Mouse (Mus musculus): ENCODE data around the gene Lingo4. TPM values are rescaled to one million over a fixed set of nuclear protein-coding genes. Genes with fewer than 3 reads are reported as not detected.

Lingo4 gene
- polyA plus RNA-seq, 1 experiment from 2014 or later = 0.42 TPM

- DNase-seq (ENCODE audit: low spot score) (peak; percentile 82), ATAC-seq (peak; percentile 58)
- H3K36me3 ChIP-seq (ENCODE audit: control insufficient read depth, insufficient read depth, low read length) = no peaks in the 10 kb centered on the region
- H3K9me3 ChIP-seq (replicated peaks; ENCODE audit: control insufficient read depth, low read length) = no peaks in the 10 kb centered on the region
- peaks cover 23% of the 10 kb centered on the region for H3K4me1 ChIP-seq (ENCODE audit: control insufficient read depth, insufficient read depth, low read length)
- peak overlapping the region; percentile 38 for H3K4me2 ChIP-seq (ENCODE audit: low read length)
- H3K27ac ChIP-seq (ENCODE audit: low read depth, low read length) = peak overlapping the region; percentile 39; the same call in 1 of the 2 replicates
- H3K4me3 ChIP-seq (ENCODE audit: low read depth, low read length) = no peak overlapping the region
- 3% methylated on average over 11 of the region's 11 CpGs for WGBS
- H3K27me3 ChIP-seq (replicated peaks; ENCODE audit: control insufficient read depth, insufficient read depth, low read length) = no peaks in the 10 kb centered on the region
- H3K9ac ChIP-seq (ENCODE audit: low read length) = peak overlapping the region; percentile 29; the same call in 1 of the 2 replicates
Observed at GRCm38 (mm10) chr3:94371637-94372036, 26.7 kb upstream of the Lingo4 start.

GRCm38 (mm10) chr3:94372038-94372437, 26.3 kb upstream of the Lingo4 start:
- Histone ChIP-seq H3K27ac (ENCODE audit: low read depth, low read length) (no peak overlapping the region), H3K4me3 (ENCODE audit: low read depth, low read length) (no peak overlapping the region), H3K36me3 (ENCODE audit: control insufficient read depth, insufficient read depth, low read length) (no peaks in the 10 kb centered on the region), H3K9me3 (replicated peaks; ENCODE audit: control insufficient read depth, low read length) (no peaks in the 10 kb centered on the region), H3K27me3 (replicated peaks; ENCODE audit: control insufficient read depth, insufficient read depth, low read length) (no peaks in the 10 kb centered on the region), H3K4me1 (ENCODE audit: control insufficient read depth, insufficient read depth, low read length) (peaks cover 23% of the 10 kb centered on the region), H3K9ac (ENCODE audit: low read length) (peak overlapping the region; percentile 29; the same call in 1 of the 2 replicates), H3K4me2 (ENCODE audit: low read length) (peak overlapping the region; percentile 38)
- no peak for DNase-seq (ENCODE audit: low spot score)
- ATAC-seq = peak; percentile 11; the same call in 1 of the 2 replicates
- 0% methylated on average over 2 of the region's 3 CpGs for WGBS

DNA sequence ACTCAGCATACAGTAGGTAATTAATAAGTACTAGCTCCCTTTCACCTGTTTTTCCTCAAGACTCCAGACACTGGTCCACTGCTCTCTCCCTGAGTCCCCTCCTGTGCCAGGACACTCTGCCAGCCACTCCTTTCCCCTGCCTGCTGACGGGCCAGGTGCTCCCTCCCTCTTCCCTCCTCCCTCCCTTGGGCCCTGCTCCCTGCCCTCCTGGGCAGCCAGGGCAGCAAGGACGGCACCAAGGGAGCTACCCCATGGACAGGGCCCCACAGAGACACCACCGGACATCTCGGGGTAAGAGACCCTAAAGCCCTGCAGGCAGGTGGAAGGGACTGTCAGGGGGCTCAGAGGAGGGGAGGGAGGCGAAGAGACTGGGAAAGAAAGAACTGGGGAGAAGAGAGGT, 25.7 kb upstream of the Lingo4 start, which contains the start of gene Rorc:
Gene Rorc, plus strand, starts transcription at position 154 of the 400 bp plus-strand sequence.
- Histone ChIP-seq H3K4me3 (ENCODE audit: low read depth, low read length) (peak within 1 kb of the TSS; percentile 9), H3K4me1 (ENCODE audit: control insufficient read depth, insufficient read depth, low read length) (peaks cover 23% of the 10 kb centered on the region), H3K36me3 (ENCODE audit: control insufficient read depth, insufficient read depth, low read length) (no peaks in the 10 kb centered on the region), H3K9ac (ENCODE audit: low read length) (peak within 1 kb of the TSS; percentile 30), H3K4me2 (ENCODE audit: low read length) (peak within 1 kb of the TSS; percentile 43), H3K9me3 (replicated peaks; ENCODE audit: control insufficient read depth, low read length) (no peaks in the 10 kb centered on the region), H3K27me3 (replicated peaks; ENCODE audit: control insufficient read depth, insufficient read depth, low read length) (no peaks in the 10 kb centered on the region), H3K27ac (ENCODE audit: low read depth, low read length) (peak within 1 kb of the TSS; percentile 39; the same call in 1 of the 2 replicates)
- ATAC-seq = peak; percentile 11; the same call in 1 of the 2 replicates
- 6% methylated on average over 5 of the region's 5 CpGs for WGBS
- no peak for DNase-seq (ENCODE audit: low spot score)

GRCm38 (mm10) chr3:94373090-94373489, 25.2 kb upstream of the Lingo4 start:
- Histone ChIP-seq H3K4me3 (ENCODE audit: low read depth, low read length) (peak overlapping the region; percentile 9; the same call in 1 of the 2 replicates), H3K9ac (ENCODE audit: low read length) (peak overlapping the region; percentile 30), H3K9me3 (replicated peaks; ENCODE audit: control insufficient read depth, low read length) (no peaks in the 10 kb centered on the region), H3K27ac (ENCODE audit: low read depth, low read length) (no peak overlapping the region), H3K36me3 (ENCODE audit: control insufficient read depth, insufficient read depth, low read length) (no peaks in the 10 kb centered on the region), H3K4me2 (ENCODE audit: low read length) (peak overlapping the region; percentile 43), H3K27me3 (replicated peaks; ENCODE audit: control insufficient read depth, insufficient read depth, low read length) (no peaks in the 10 kb centered on the region), H3K4me1 (ENCODE audit: control insufficient read depth, insufficient read depth, low read length) (peaks cover 23% of the 10 kb centered on the region)
- ATAC-seq (peak; percentile 47), DNase-seq (ENCODE audit: low spot score) (peak; percentile 22)
- WGBS = 5% methylated on average over 10 of the region's 10 CpGs

GRCm38 (mm10) chr3:94373597-94374011, 24.7 kb upstream of the Lingo4 start:
- no peaks in the 10 kb centered on the region for H3K36me3 ChIP-seq (ENCODE audit: control insufficient read depth, insufficient read depth, low read length)
- peak; percentile 52 for DNase-seq (ENCODE audit: low spot score)
- H3K4me2 ChIP-seq (ENCODE audit: low read length) = peak overlapping the region; percentile 43
- no peaks in the 10 kb centered on the region for H3K9me3 ChIP-seq (replicated peaks; ENCODE audit: control insufficient read depth, low read length)
- H3K4me3 ChIP-seq (ENCODE audit: low read depth, low read length) = peak overlapping the region; percentile 6; the same call in 1 of the 2 replicates
- no peaks in the 10 kb centered on the region for H3K27me3 ChIP-seq (replicated peaks; ENCODE audit: control insufficient read depth, insufficient read depth, low read length)
- 0% methylated on average over 5 of the region's 5 CpGs for WGBS
- no peak overlapping the region for H3K27ac ChIP-seq (ENCODE audit: low read depth, low read length)
- ATAC-seq = peak; percentile 45
- peak overlapping the region; percentile 25; the same call in 1 of the 2 replicates for H3K9ac ChIP-seq (ENCODE audit: low read length)
- H3K4me1 ChIP-seq (ENCODE audit: control insufficient read depth, insufficient read depth, low read length) = peaks cover 23% of the 10 kb centered on the region

DNA sequence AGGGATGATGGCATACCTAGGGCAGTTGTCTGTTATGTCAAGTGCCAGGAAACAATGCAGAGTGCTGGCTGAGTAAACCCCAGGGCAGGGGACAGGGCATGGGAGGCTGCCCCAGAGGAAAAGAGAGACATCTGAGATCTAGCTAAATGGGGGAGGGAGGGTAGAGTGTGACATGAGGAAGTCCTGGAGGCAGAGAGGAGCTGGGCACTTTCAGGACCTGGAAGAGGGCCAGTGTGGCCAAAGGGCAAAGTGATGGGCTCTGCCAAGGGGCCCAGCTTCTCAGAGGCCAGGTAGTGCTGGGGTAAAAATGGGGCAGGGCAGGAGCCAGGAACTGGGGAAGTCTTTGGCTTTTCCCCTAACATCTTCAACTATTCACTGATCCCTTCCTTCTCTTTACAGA, 23.7 kb upstream of the Lingo4 start:
- Histone ChIP-seq H3K27me3 (replicated peaks; ENCODE audit: control insufficient read depth, insufficient read depth, low read length) (no peaks in the 10 kb centered on the region), H3K9me3 (replicated peaks; ENCODE audit: control insufficient read depth, low read length) (no peaks in the 10 kb centered on the region), H3K36me3 (ENCODE audit: control insufficient read depth, insufficient read depth, low read length) (no peaks in the 10 kb centered on the region), H3K27ac (ENCODE audit: low read depth, low read length) (no peak overlapping the region), H3K4me3 (ENCODE audit: low read depth, low read length) (no peak overlapping the region), H3K4me1 (ENCODE audit: control insufficient read depth, insufficient read depth, low read length) (peaks cover 23% of the 10 kb centered on the region), H3K4me2 (ENCODE audit: low read length) (no peak overlapping the region), H3K9ac (ENCODE audit: low read length) (no peak overlapping the region)
- no peak for DNase-seq (ENCODE audit: low spot score)
- no peak for ATAC-seq

- DNase-seq (ENCODE audit: low spot score) (no peak), ATAC-seq (no peak)
- Histone ChIP-seq H3K4me1 (ENCODE audit: control insufficient read depth, insufficient read depth, low read length) (peaks cover 23% of the 10 kb centered on the region), H3K36me3 (ENCODE audit: control insufficient read depth, insufficient read depth, low read length) (no peaks in the 10 kb centered on the region), H3K27ac (ENCODE audit: low read depth, low read length) (no peak overlapping the region), H3K9ac (ENCODE audit: low read length) (no peak overlapping the region), H3K4me3 (ENCODE audit: low read depth, low read length) (no peak overlapping the region), H3K9me3 (replicated peaks; ENCODE audit: control insufficient read depth, low read length) (no peaks in the 10 kb centered on the region), H3K4me2 (ENCODE audit: low read length) (no peak overlapping the region), H3K27me3 (replicated peaks; ENCODE audit: control insufficient read depth, insufficient read depth, low read length) (no peaks in the 10 kb centered on the region)
- 69% methylated on average over 2 of the region's 2 CpGs for WGBS
Observed at GRCm38 (mm10) chr3:94375146-94375545, 23.2 kb upstream of the Lingo4 start.

DNA sequence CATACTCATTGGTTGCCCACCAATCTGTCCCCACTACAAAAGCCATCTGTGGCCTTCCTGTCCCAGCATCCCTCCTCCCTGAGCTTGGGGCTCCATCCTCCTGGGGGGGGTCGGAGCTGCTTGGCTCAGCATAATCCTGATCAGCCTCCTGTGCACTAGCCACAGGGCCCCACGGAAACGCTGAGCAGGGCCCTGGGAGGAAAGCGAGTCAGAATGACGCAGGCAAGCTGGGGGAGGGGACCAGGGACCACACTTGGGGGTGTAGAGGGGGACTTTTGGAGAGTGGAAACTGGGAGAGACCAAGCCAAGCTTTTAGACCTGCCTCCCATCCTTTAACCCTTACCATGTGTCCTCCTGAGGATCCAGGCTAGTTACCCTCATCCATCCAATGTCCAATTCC, 22.5 kb upstream of the Lingo4 start:
- Histone ChIP-seq H3K36me3 (ENCODE audit: control insufficient read depth, insufficient read depth, low read length) (no peaks in the 10 kb centered on the region), H3K4me2 (ENCODE audit: low read length) (no peak overlapping the region), H3K4me3 (ENCODE audit: low read depth, low read length) (no peak overlapping the region), H3K27ac (ENCODE audit: low read depth, low read length) (no peak overlapping the region), H3K4me1 (ENCODE audit: control insufficient read depth, insufficient read depth, low read length) (peaks cover 23% of the 10 kb centered on the region), H3K9me3 (replicated peaks; ENCODE audit: control insufficient read depth, low read length) (no peaks in the 10 kb centered on the region), H3K27me3 (replicated peaks; ENCODE audit: control insufficient read depth, insufficient read depth, low read length) (no peaks in the 10 kb centered on the region), H3K9ac (ENCODE audit: low read length) (no peak overlapping the region)
- 61% methylated on average over 5 of the region's 5 CpGs for WGBS
- no peak for DNase-seq (ENCODE audit: low spot score)
- no peak for ATAC-seq

GRCm38 (mm10) chr3:94377028-94377923, 21.0 kb upstream of the Lingo4 start:
- DNase-seq (ENCODE audit: low spot score) (no peak), ATAC-seq (no peak)
- Histone ChIP-seq H3K27ac (ENCODE audit: low read depth, low read length) (no peak overlapping the region), H3K27me3 (replicated peaks; ENCODE audit: control insufficient read depth, insufficient read depth, low read length) (no peaks in the 10 kb centered on the region), H3K4me1 (ENCODE audit: control insufficient read depth, insufficient read depth, low read length) (peaks cover 13% of the 10 kb centered on the region), H3K4me3 (ENCODE audit: low read depth, low read length) (no peak overlapping the region), H3K9ac (ENCODE audit: low read length) (no peak overlapping the region), H3K9me3 (replicated peaks; ENCODE audit: control insufficient read depth, low read length) (no peaks in the 10 kb centered on the region), H3K36me3 (ENCODE audit: control insufficient read depth, insufficient read depth, low read length) (no peaks in the 10 kb centered on the region), H3K4me2 (ENCODE audit: low read length) (no peak overlapping the region)
- 29% methylated on average over 13 of the region's 13 CpGs for WGBS
